Mouse (Mus musculus) MEL (cell line): ENCODE results near the gene 9330182O14Rik. TPM values are rescaled to one million over a fixed set of nuclear protein-coding genes. Genes with fewer than 3 reads are reported as not detected.

ENCODE experiments used
- DNase-seq: peaks from one replicate; pipeline ENCODE4 v3.0.0; 2011; ENCODE audit warnings: low read depth, low spot score
- H3K27ac ChIP-seq: 2 replicates; pipeline ENCODE4 v1.5.1; 2012; ENCODE audit warnings: low read depth, mild to moderate bottlenecking, control low read depth, low read length, moderate library complexity; ENCODE audit not compliant: control insufficient read depth
- H3K27me3 ChIP-seq, 2 experiments: fragments of 150-350 bp in 1 of 2; sonication (generic) in 1 of 2; 2 replicates each; pipeline ENCODE4 v1.6.1; 2012; ENCODE audit warnings: low read length in 2 of 2, mild to moderate bottlenecking in 2 of 2, improper control_type of control experiment in 1 of 2, moderate library complexity in 1 of 2; ENCODE audit not compliant: insufficient read depth in 2 of 2, control insufficient read depth in 1 of 2
- H3K36me3 ChIP-seq, 2 experiments: 2 replicates each; pipeline ENCODE4 v1.6.1; 2012 to 2014; ENCODE audit warnings: low read length in 2 of 2, improper control_type of control experiment in 1 of 2, inconsistent platforms in 1 of 2, mild to moderate bottlenecking in 1 of 2; ENCODE audit not compliant: insufficient read depth in 2 of 2, control insufficient read depth in 1 of 2
- H3K4me1 ChIP-seq, 2 experiments: fragments of 150-350 bp in 1 of 2; sonication (generic) in 1 of 2; 2 replicates each; pipeline ENCODE4 v1.6.1; 2012; ENCODE audit warnings: low read length in 2 of 2, improper control_type of control experiment in 1 of 2, mild to moderate bottlenecking in 1 of 2; ENCODE audit not compliant: insufficient read depth in 2 of 2, control insufficient read depth in 1 of 2
- H3K4me3 ChIP-seq, 2 experiments: fragments of 150-350 bp in 1 of 2; sonication (generic) in 1 of 2; 2 replicates each; pipeline ENCODE4 v1.5.1; 2012; ENCODE audit warnings: low read depth in 2 of 2, low read length in 2 of 2, mild to moderate bottlenecking in 2 of 2, moderate library complexity in 2 of 2, control low read depth in 1 of 2, improper control_type of control experiment in 1 of 2; ENCODE audit not compliant: control insufficient read depth in 1 of 2, insufficient read depth in 1 of 2
- H3K79me2 ChIP-seq: 2 replicates; pipeline ENCODE4 v1.6.1; 2012; ENCODE audit warnings: mild to moderate bottlenecking, low read length, moderate library complexity; ENCODE audit not compliant: control insufficient read depth, poor library complexity, insufficient read depth
- H3K9ac ChIP-seq: 2 replicates; pipeline ENCODE4 v1.6.1; 2012; ENCODE audit warnings: low read depth, mild to moderate bottlenecking, control low read depth, low read length, moderate library complexity; ENCODE audit not compliant: control insufficient read depth, poor library complexity, severe bottlenecking
- H3K9me3 ChIP-seq: fragments of 150-350 bp; sonication (generic); replicated peaks from 2 replicates; pipeline ENCODE4 v1.6.1; 2012; ENCODE audit warnings: mild to moderate bottlenecking, low read length, improper control_type of control experiment, moderate library complexity; ENCODE audit not compliant: insufficient read depth
- CHD2 ChIP-seq: IDR thresholded peaks from 2 replicates; pipeline ENCODE4 v1.6.1; 2011; ENCODE audit warnings: low read length, improper control_type of control experiment
- CTCF ChIP-seq, 3 experiments: IDR thresholded peaks in 2 of 3; conservative IDR thresholded peaks in 1 of 3; 2 replicates each; pipeline ENCODE4 v1.5.1; 2011 to 2012; ENCODE audit warnings: low read length in 3 of 3, low read depth in 2 of 3, mild to moderate bottlenecking in 2 of 3, improper control_type of control experiment in 1 of 3, inconsistent platforms in 1 of 3, mixed read lengths in 1 of 3, moderate library complexity in 1 of 3; ENCODE audit not compliant: control insufficient read depth in 1 of 3, insufficient read depth in 1 of 3, poor library complexity in 1 of 3, severe bottlenecking in 1 of 3
- E2F4 ChIP-seq: IDR thresholded peaks from 2 replicates; pipeline ENCODE4 v1.6.1; 2011; ENCODE audit warnings: low read depth, low read length, improper control_type of control experiment, borderline replicate concordance
- EP300 ChIP-seq, 2 experiments: IDR thresholded peaks; 2 replicates each; pipeline ENCODE4 v1.6.1; 2011; ENCODE audit warnings: improper control_type of control experiment in 2 of 2, low read length in 2 of 2, low read depth in 1 of 2, mild to moderate bottlenecking in 1 of 2
- ETS1 ChIP-seq: IDR thresholded peaks from 2 replicates; pipeline ENCODE4 v1.6.1; 2012; ENCODE audit warnings: low read depth, mild to moderate bottlenecking, inconsistent platforms, low read length, improper control_type of control experiment, moderate library complexity
- GATA1 ChIP-seq: IDR thresholded peaks from 2 replicates; pipeline ENCODE4 v1.6.1; 2011; ENCODE audit warnings: low read depth, low read length, improper control_type of control experiment
- JUND ChIP-seq: IDR thresholded peaks from 2 replicates; pipeline ENCODE4 v1.6.1; 2011; ENCODE audit warnings: low read depth, mild to moderate bottlenecking, improper control_type of control experiment, low read length
- KAT2A ChIP-seq: conservative IDR thresholded peaks from 2 replicates; pipeline ENCODE4 v1.6.1; 2012; ENCODE audit warnings: low read depth, low read length, improper control_type of control experiment, inconsistent platforms
- MAZ ChIP-seq: IDR thresholded peaks from 2 replicates; pipeline ENCODE4 v1.6.1; 2012; ENCODE audit warnings: low read depth, mild to moderate bottlenecking, inconsistent platforms, low read length, improper control_type of control experiment
- MEF2A ChIP-seq: IDR thresholded peaks from 2 replicates; pipeline ENCODE4 v1.6.1; 2014; ENCODE audit warnings: low read depth, mild to moderate bottlenecking, inconsistent platforms, low read length, improper control_type of control experiment; ENCODE audit not compliant: poor library complexity, insufficient replicate concordance, severe bottlenecking; ENCODE audit errors: extremely low read depth
- MXI1 ChIP-seq: IDR thresholded peaks from 2 replicates; pipeline ENCODE4 v1.6.1; 2011; ENCODE audit warnings: mild to moderate bottlenecking, low read depth, low read length, improper control_type of control experiment
- MYC ChIP-seq: IDR thresholded peaks from 2 replicates; pipeline ENCODE4 v1.6.1; 2011; ENCODE audit warnings: low read depth, mild to moderate bottlenecking, low read length, improper control_type of control experiment, moderate library complexity
- NELFE ChIP-seq: IDR thresholded peaks from 2 replicates; pipeline ENCODE4 v1.6.1; 2011; ENCODE audit warnings: low read depth, low read length, improper control_type of control experiment
- NRF1 ChIP-seq: IDR thresholded peaks from 2 replicates; pipeline ENCODE4 v1.6.1; 2014; ENCODE audit warnings: low read depth, mild to moderate bottlenecking, inconsistent platforms, low read length, improper control_type of control experiment, moderate library complexity; ENCODE audit not compliant: poor library complexity, insufficient read depth, severe bottlenecking
- POLR2AphosphoS5 ChIP-seq: IDR thresholded peaks from 2 replicates; pipeline ENCODE4 v1.6.1; 2012; ENCODE audit warnings: low read depth, borderline replicate concordance, mild to moderate bottlenecking, inconsistent platforms, low read length, moderate library complexity, mixed read lengths
- RCOR1 ChIP-seq: IDR thresholded peaks from 2 replicates; pipeline ENCODE4 v1.6.1; 2012; ENCODE audit warnings: low read depth, mild to moderate bottlenecking, inconsistent platforms, low read length, improper control_type of control experiment
- SIN3A ChIP-seq: IDR thresholded peaks from 2 replicates; pipeline ENCODE4 v1.6.1; 2012; ENCODE audit warnings: low read length, improper control_type of control experiment, inconsistent platforms
- SMC3 ChIP-seq: IDR thresholded peaks from 2 replicates; pipeline ENCODE4 v1.6.1; 2011; ENCODE audit warnings: low read depth, low read length, improper control_type of control experiment
- TAL1 ChIP-seq: IDR thresholded peaks from 2 replicates; pipeline ENCODE4 v1.6.1; 2012; ENCODE audit warnings: mild to moderate bottlenecking, inconsistent platforms, low read length, moderate library complexity, mixed read lengths
- TCF12 ChIP-seq: IDR thresholded peaks from 2 replicates; pipeline ENCODE4 v1.6.1; 2014; ENCODE audit warnings: low read depth, mild to moderate bottlenecking, inconsistent platforms, low read length, improper control_type of control experiment, moderate library complexity
- UBTF ChIP-seq: IDR thresholded peaks from 2 replicates; pipeline ENCODE4 v1.6.1; 2012; ENCODE audit warnings: low read depth, mild to moderate bottlenecking, inconsistent platforms, low read length, improper control_type of control experiment, moderate library complexity, borderline replicate concordance; ENCODE audit not compliant: insufficient read depth
- USF1 ChIP-seq: IDR thresholded peaks from 2 replicates; pipeline ENCODE4 v1.6.1; 2014; ENCODE audit warnings: low read depth, mild to moderate bottlenecking, inconsistent platforms, low read length, improper control_type of control experiment, moderate library complexity
- USF2 ChIP-seq, 2 experiments: IDR thresholded peaks; 2 replicates each; pipeline ENCODE4 v1.6.1; 2011 to 2012; ENCODE audit warnings: improper control_type of control experiment in 2 of 2, low read length in 2 of 2, borderline replicate concordance in 1 of 2, inconsistent platforms in 1 of 2, low read depth in 1 of 2, mild to moderate bottlenecking in 1 of 2; ENCODE audit not compliant: insufficient read depth in 1 of 2
- ZC3H11A ChIP-seq: IDR thresholded peaks from 2 replicates; pipeline ENCODE4 v1.6.1; 2012; ENCODE audit warnings: low read depth, mild to moderate bottlenecking, inconsistent platforms, low read length, improper control_type of control experiment
- ZMIZ1 ChIP-seq: IDR thresholded peaks from 2 replicates; pipeline ENCODE4 v1.6.1; 2012; ENCODE audit warnings: low read depth, mild to moderate bottlenecking, inconsistent platforms, low read length, improper control_type of control experiment, moderate library complexity
- ZNF384 ChIP-seq: IDR thresholded peaks from 2 replicates; pipeline ENCODE4 v1.6.1; 2012; ENCODE audit warnings: low read depth, mild to moderate bottlenecking, inconsistent platforms, low read length, improper control_type of control experiment
- polyA plus RNA-seq, 2 experiments: library from polyadenylated mRNA; stranded (reverse) in 1 of 2; unstranded in 1 of 2; fragments of >175 nt in 1 of 2; fragments of >200 nt in 1 of 2; gene quantifications; 2 replicates each; pipeline versions ENCODE4 v1.2.1 to v1.2.4; 2012; ENCODE audit warnings: low replicate concordance in 2 of 2, low read depth in 1 of 2; ENCODE audit not compliant: insufficient read length in 2 of 2, insufficient read depth in 1 of 2, missing spikeins in 1 of 2
- total RNA-seq: library from RNA; depleted of rRNA; stranded (reverse); fragments of 300-350 nt; gene quantifications from 2 replicates; pipeline ENCODE4 v1.2.3, GENCODE M21; 2012

Gene 9330182O14Rik
- total and polyA plus RNA-seq, 3 experiments = not detected

- Histone ChIP-seq H3K4me1 (no peaks in the 10 kb centered on the region), H3K27me3 (no peaks in the 10 kb centered on the region; a peak in 1 of 4 replicates), H3K9me3 (no peaks in the 10 kb centered on the region), H3K36me3 (no peaks in the 10 kb centered on the region), H3K9ac (no peak overlapping the region), H3K27ac (no peak overlapping the region), H3K79me2 (no peaks in the 10 kb centered on the region), H3K4me3 (no peak overlapping the region)
- DNase-seq = no peak
- TF ChIP-seq MXI1 = no peak
- no peak for TF ChIP-seq EP300 (IDR thresholded peaks at IDR 0.05; ENCODE audit: low read depth in 1 of 2, low read length in 2 of 2)
- TF ChIP-seq SMC3 = no peak
- TF ChIP-seq TCF12 = no peak
- TF ChIP-seq ZNF384 = no peak
These were observed 4.7 kb upstream of the 9330182O14Rik start for GRCm38 (mm10) chr15:40129496-40129895.

GRCm38 (mm10) chr15:40130880-40131478 is 3.2 kb upstream of the 9330182O14Rik start:
- no peaks in the 10 kb centered on the region for H3K4me1 ChIP-seq
- TF ChIP-seq ZMIZ1 = no peak
- TF ChIP-seq SIN3A = 0 out of 2 replicates have a peak, but pooled peaks have one; percentile 20
- TF ChIP-seq MXI1 = no peak
- TF ChIP-seq UBTF = no peak
- TF ChIP-seq EP300 (IDR thresholded peaks at IDR 0.05; ENCODE audit: low read depth in 1 of 2, low read length in 2 of 2) = no peak
- TF ChIP-seq NELFE = no peak
- TF ChIP-seq POLR2AphosphoS5 = no peak
- TF ChIP-seq TAL1 = no peak
- TF ChIP-seq MEF2A = no peak
- no peak for TF ChIP-seq USF2 (IDR thresholded peaks at IDR 0.05; ENCODE audit: borderline replicate concordance in 1 of 2, insufficient read depth in 1 of 2, low read depth in 1 of 2, low read length in 2 of 2)
- no peak for TF ChIP-seq TCF12
- peak; percentile 98 for TF ChIP-seq ZC3H11A
- TF ChIP-seq RCOR1 = peak; percentile 91
- peak; percentile 44; the same call in 1 of the 2 replicates for TF ChIP-seq GATA1
- no peak for TF ChIP-seq ETS1
- no peak for TF ChIP-seq CHD2
- no peak for TF ChIP-seq MAZ
- no peak for TF ChIP-seq NRF1
- no peak for TF ChIP-seq USF1
- no peak for TF ChIP-seq JUND
- TF ChIP-seq MYC = no peak
- TF ChIP-seq SMC3 = peak; percentile 100
- TF ChIP-seq CTCF (IDR thresholded peaks at IDR 0.05 in 2 of 3, conservative IDR thresholded peaks at IDR 0.05 in 1 of 3; ENCODE audit: control insufficient read depth in 1 of 3, insufficient read depth in 1 of 3, low read depth in 2 of 3, low read length in 3 of 3, poor library complexity in 1 of 3, severe bottlenecking in 1 of 3) = peak in 2 of 3 experiments; percentile 95 to 98
- no peak for TF ChIP-seq E2F4
- TF ChIP-seq KAT2A = no peak
- H3K36me3 ChIP-seq = no peaks in the 10 kb centered on the region
- H3K4me3 ChIP-seq = no peak overlapping the region
- H3K27ac ChIP-seq = no peak overlapping the region
- H3K27me3 ChIP-seq = 0 out of 4 replicates have a peak, but pooled peaks cover 0 to 2% of the 10 kb centered on the region in 2 experiments
- H3K9ac ChIP-seq = no peak overlapping the region
- H3K9me3 ChIP-seq = no peaks in the 10 kb centered on the region
- DNase-seq = peak; percentile 76
- no peaks in the 10 kb centered on the region for H3K79me2 ChIP-seq
